Comparison of ENCODE assay signal across 8 mouse cellular contexts in genomic region chr14:24311110-24311509, GRCm38 (mm10). TPM values are rescaled to one million over a fixed set of nuclear protein-coding genes. Genes with fewer than 3 reads are reported as not detected.
DNase-seq lines count a peak whose midpoint lies in the region; ATAC-seq and TF ChIP-seq lines count a peak whose summit lies in the region.

No protein-coding gene starts in this region.

- no peaks in the 10 kb centered on the region for H3K79me2 ChIP-seq in MEL (ENCODE audit: control insufficient read depth, insufficient read depth, low read length, poor library complexity)

- no peak overlapping the region for H3K4me3 ChIP-seq in forebrain, embryonic 14.5 days (ENCODE audit: low read depth, low read length)
- no peak overlapping the region for H3K4me3 ChIP-seq in forebrain, embryonic 12.5 days (replicated peaks)
- no peak overlapping the region for H3K4me3 ChIP-seq in MEL (ENCODE audit: control insufficient read depth in 1 of 2, insufficient read depth in 1 of 2, low read depth in 2 of 2, low read length in 2 of 2)

- no peak for TF ChIP-seq POLR2A in MEL (IDR thresholded peaks at IDR 0.05; ENCODE audit: control insufficient read depth in 1 of 2, insufficient read depth in 1 of 2, low read depth in 1 of 2, low read length in 2 of 2, poor library complexity in 1 of 2)

- DNase-seq in forebrain, embryonic 14.5 days (ENCODE audit: low spot score) = peak; percentile 74
- DNase-seq in MEL (ENCODE audit: low read depth, low spot score) = peak; percentile 61
- DNase-seq in cerebellum, adult 18-20 months = peak; percentile 64 to 66
- DNase-seq in gastrocnemius, postnatal 10 days = peak; percentile 48
- peak; percentile 41 to 75 for DNase-seq in layer of hippocampus, postnatal 25 days (ENCODE audit: extremely low spot score in 1 of 2, low spot score in 1 of 2)
- DNase-seq in mesoderm, embryonic 11.5 days (ENCODE audit: low read depth, low spot score) = peak; percentile 78
- peak; percentile 59 for DNase-seq in testis, postnatal 14 days (ENCODE audit: low spot score)

- peak; percentile 73 to 88 (median 75) for TF ChIP-seq CTCF in MEL (IDR thresholded peaks at IDR 0.05 in 2 of 3, conservative IDR thresholded peaks at IDR 0.05 in 1 of 3; ENCODE audit: control insufficient read depth in 1 of 3, insufficient read depth in 1 of 3, low read depth in 2 of 3, low read length in 3 of 3, poor library complexity in 1 of 3, severe bottlenecking in 1 of 3)

- no peak for TF ChIP-seq EP300 in MEL (IDR thresholded peaks at IDR 0.05; ENCODE audit: low read depth in 1 of 2, low read length in 2 of 2)

- no peaks in the 10 kb centered on the region for H3K4me1 ChIP-seq in forebrain, embryonic 14.5 days (ENCODE audit: control insufficient read depth, insufficient read depth, low read length)
- no peaks in the 10 kb centered on the region for H3K4me1 ChIP-seq in forebrain, embryonic 12.5 days
- H3K4me1 ChIP-seq in MEL (ENCODE audit: control insufficient read depth in 1 of 2, insufficient read depth in 2 of 2, low read length in 2 of 2) = no peaks in the 10 kb centered on the region

- no peaks in the 10 kb centered on the region for H3K36me3 ChIP-seq in forebrain, embryonic 14.5 days (ENCODE audit: control insufficient read depth, insufficient read depth, low read length)
- H3K36me3 ChIP-seq in forebrain, embryonic 12.5 days (replicated peaks) = no peaks in the 10 kb centered on the region
- no peaks in the 10 kb centered on the region for H3K36me3 ChIP-seq in MEL (ENCODE audit: control insufficient read depth in 1 of 2, insufficient read depth in 2 of 2, low read length in 2 of 2)

- no peak overlapping the region for H3K27ac ChIP-seq in forebrain, embryonic 14.5 days (ENCODE audit: low read depth, low read length)
- H3K27ac ChIP-seq in forebrain, embryonic 12.5 days = no peak overlapping the region
- H3K27ac ChIP-seq in MEL (ENCODE audit: control insufficient read depth, low read depth, low read length) = no peak overlapping the region

- H3K9me3 ChIP-seq in forebrain, embryonic 14.5 days (replicated peaks; ENCODE audit: control insufficient read depth, low read length) = no peaks in the 10 kb centered on the region
- no peaks in the 10 kb centered on the region for H3K9me3 ChIP-seq in forebrain, embryonic 12.5 days
- no peaks in the 10 kb centered on the region for H3K9me3 ChIP-seq in MEL (replicated peaks; ENCODE audit: insufficient read depth, low read length)

- TF ChIP-seq RAD21 in MEL (IDR thresholded peaks at IDR 0.05; ENCODE audit: low read depth, low read length) = peak; percentile 72

- H3K9ac ChIP-seq in forebrain, embryonic 14.5 days (ENCODE audit: low read length) = no peak overlapping the region
- H3K9ac ChIP-seq in forebrain, embryonic 12.5 days = no peak overlapping the region
- H3K9ac ChIP-seq in MEL (ENCODE audit: control insufficient read depth, low read depth, low read length, poor library complexity, severe bottlenecking) = no peak overlapping the region

- WGBS in forebrain, embryonic 14.5 days = 47% methylated on average over 3 of the region's 3 CpGs
- 38% methylated on average over 3 of the region's 3 CpGs for WGBS in forebrain, embryonic 12.5 days

- no peaks in the 10 kb centered on the region for H3K27me3 ChIP-seq in forebrain, embryonic 14.5 days (replicated peaks; ENCODE audit: control insufficient read depth, insufficient read depth, low read length)
- H3K27me3 ChIP-seq in forebrain, embryonic 12.5 days = no peaks in the 10 kb centered on the region
- H3K27me3 ChIP-seq in MEL (ENCODE audit: control insufficient read depth in 1 of 2, insufficient read depth in 2 of 2, low read length in 2 of 2) = no peaks in the 10 kb centered on the region

- ATAC-seq in forebrain, embryonic 14.5 days = no peak
- ATAC-seq in forebrain, embryonic 12.5 days (ENCODE audit: low FRiP score) = no peak

- no peak overlapping the region for H3K4me2 ChIP-seq in forebrain, embryonic 14.5 days (ENCODE audit: low read length)
- H3K4me2 ChIP-seq in forebrain, embryonic 12.5 days = no peak overlapping the region

TF ChIP-seq in MEL, 35 proteins besides CTCF, POLR2A, EP300 and RAD21:
- TF ChIP-seq CHD2 (IDR thresholded peaks at IDR 0.05; ENCODE audit: low read length) = no peak
- TF ChIP-seq MAX (IDR thresholded peaks at IDR 0.05; ENCODE audit: low read length) = 0 out of 2 replicates have a peak, but pooled peaks have one; percentile 45
- peak; percentile 73; the same call in 1 of the 2 replicates for TF ChIP-seq MYC (IDR thresholded peaks at IDR 0.05; ENCODE audit: low read depth, low read length)
- TF ChIP-seq SMC3 (IDR thresholded peaks at IDR 0.05; ENCODE audit: low read depth, low read length) = peak; percentile 61
- peak; percentile 48 for TF ChIP-seq ZC3H11A (IDR thresholded peaks at IDR 0.05; ENCODE audit: low read depth, low read length)
- TF ChIP-seq GABPA (IDR thresholded peaks at IDR 0.05; ENCODE audit: low read depth, low read length) = no peak

RNA-seq across cellular contexts. Expression of gene E330034G19Rik, which starts 18.1 kb away (rescaled TPM):
- polyA plus RNA-seq in forebrain, embryonic 14.5 days (2014; fragmentation: Nextera tagmentation; extraction: Ambion mirVana) = not detected in 2 replicates
- polyA plus RNA-seq in forebrain, embryonic 12.5 days (2016; fragmentation: Nextera tagmentation; extraction: Ambion mirVana) = not detected in 2 replicates
- not detected in 2 replicates for total RNA-seq in MEL (2012; rRNA removed)
- polyA plus RNA-seq in MEL (2012; ENCODE audit: insufficient read depth in 1 of 2, insufficient read length in 2 of 2, low read depth in 1 of 2, low replicate concordance in 2 of 2, missing spikeins in 1 of 2) = not detected
- total RNA-seq in gastrocnemius, postnatal 10 days (2021) = not detected
- total RNA-seq in layer of hippocampus, postnatal 25 days (2021) = under 1 TPM in 1 of 2 experiments, not detected in 1; 0.63 TPM
